Mouse (Mus musculus): ENCODE data around the gene Morf4l2. TPM values are rescaled to one million over a fixed set of nuclear protein-coding genes. Genes with fewer than 3 reads are reported as not detected.

Gene Morf4l2
- polyA plus RNA-seq, 1 experiment from 2014 or later = 618 TPM

Other genes starting within 250 kb of the Morf4l2 start
- not detected in 2 replicates for gene Kir3dl1, start 225.7 kb downstream of the Morf4l2 start, polyA plus RNA-seq (2014; fragmentation: Nextera tagmentation; extraction: Ambion mirVana)
- not detected in 2 replicates for gene Kir3dl2, start 199.6 kb downstream of the Morf4l2 start, polyA plus RNA-seq (2014; fragmentation: Nextera tagmentation; extraction: Ambion mirVana)
- gene Tceal3, start 152.8 kb downstream of the Morf4l2 start, polyA plus RNA-seq (2014; fragmentation: Nextera tagmentation; extraction: Ambion mirVana) = 4.9 and 5.5 TPM in 2 replicates
- 7.6 and 8.8 TPM in 2 replicates for gene Tceal1, start 35.7 kb downstream of the Morf4l2 start, polyA plus RNA-seq (2014; fragmentation: Nextera tagmentation; extraction: Ambion mirVana)
- gene Glra4, start 36.5 kb upstream of the Morf4l2 start, polyA plus RNA-seq (2014; fragmentation: Nextera tagmentation; extraction: Ambion mirVana) = 0.16 TPM in 1 of 2 replicates, not detected in the other
- 4.9 and 5.0 TPM in 2 replicates for gene Plp1, start 79.0 kb upstream of the Morf4l2 start, polyA plus RNA-seq (2014; fragmentation: Nextera tagmentation; extraction: Ambion mirVana)
- gene Rab9b, start 125.1 kb upstream of the Morf4l2 start, polyA plus RNA-seq (2014; fragmentation: Nextera tagmentation; extraction: Ambion mirVana) = 0.12 and 0.51 TPM in 2 replicates
- gene H2bfm, start 183.6 kb upstream of the Morf4l2 start, polyA plus RNA-seq (2014; fragmentation: Nextera tagmentation; extraction: Ambion mirVana) = not detected in 2 replicates
- 65.5 and 66.3 TPM in 2 replicates for gene Tmsb15b2, start 231.8 kb upstream of the Morf4l2 start, polyA plus RNA-seq (2014; fragmentation: Nextera tagmentation; extraction: Ambion mirVana)
- gene Tmsb15l, start 233.2 kb upstream of the Morf4l2 start, polyA plus RNA-seq (2014; fragmentation: Nextera tagmentation; extraction: Ambion mirVana) = 6.1 and 8.1 TPM in 2 replicates
- 21.1 and 24.1 TPM in 2 replicates for gene Tmsb15b1, start 233.2 kb upstream of the Morf4l2 start, polyA plus RNA-seq (2014; fragmentation: Nextera tagmentation; extraction: Ambion mirVana)
- gene Zcchc18, start 249.5 kb upstream of the Morf4l2 start, polyA plus RNA-seq (2014; fragmentation: Nextera tagmentation; extraction: Ambion mirVana) = 43.4 and 45.2 TPM in 2 replicates